Mouse (Mus musculus): ENCODE measurements around the gene Robo1. TPM values are rescaled to one million over a fixed set of nuclear protein-coding genes. Genes with fewer than 3 reads are reported as not detected.

The Robo1 gene
- polyA plus RNA-seq, 1 experiment from 2014 or later = 18.2 TPM

GRCm38 (mm10) chr16:72830394-72831056 lies 522.4 kb downstream of the Robo1 start:
- no peak overlapping the region for H3K4me2 ChIP-seq (replicated peaks)
- no peak overlapping the region for H3K9ac ChIP-seq
- no peak overlapping the region for H3K4me3 ChIP-seq (replicated peaks)
- no peaks in the 10 kb centered on the region for H3K27me3 ChIP-seq (replicated peaks)
- no peak overlapping the region for H3K27ac ChIP-seq
- no peaks in the 10 kb centered on the region for H3K4me1 ChIP-seq (replicated peaks)
- no peaks in the 10 kb centered on the region for H3K36me3 ChIP-seq
- H3K9me3 ChIP-seq = no peaks in the 10 kb centered on the region
- ATAC-seq = peak; percentile 79
- 23% methylated on average over 5 of the region's 5 CpGs for WGBS

- H3K9ac ChIP-seq = no peak overlapping the region
- no peak overlapping the region for H3K27ac ChIP-seq
- H3K4me2 ChIP-seq (replicated peaks) = no peak overlapping the region
- WGBS = 94% methylated on average over 2 of the region's 2 CpGs
- no peak overlapping the region for H3K4me3 ChIP-seq (replicated peaks)
- no peaks in the 10 kb centered on the region for H3K9me3 ChIP-seq
- H3K36me3 ChIP-seq = no peaks in the 10 kb centered on the region
- ATAC-seq = no peak
- H3K4me1 ChIP-seq (replicated peaks) = no peaks in the 10 kb centered on the region
- H3K27me3 ChIP-seq (replicated peaks) = no peaks in the 10 kb centered on the region
These were observed 526.2 kb downstream of the Robo1 start for GRCm38 (mm10) chr16:72834266-72834665.

GRCm38 (mm10) chr16:72839031-72839430 lies 530.9 kb downstream of the Robo1 start:
- H3K27me3 ChIP-seq (replicated peaks) = no peaks in the 10 kb centered on the region
- no peak for ATAC-seq
- H3K36me3 ChIP-seq = no peaks in the 10 kb centered on the region
- no peaks in the 10 kb centered on the region for H3K9me3 ChIP-seq
- H3K4me1 ChIP-seq (replicated peaks) = no peaks in the 10 kb centered on the region
- H3K4me2 ChIP-seq (replicated peaks) = no peak overlapping the region
- no peak overlapping the region for H3K27ac ChIP-seq
- 88% methylated on average over 1 of the region's 1 CpGs for WGBS
- no peak overlapping the region for H3K4me3 ChIP-seq (replicated peaks)
- no peak overlapping the region for H3K9ac ChIP-seq

GRCm38 (mm10) chr16:72841066-72841465 lies 533.0 kb downstream of the Robo1 start:
- H3K4me1 ChIP-seq (replicated peaks) = no peaks in the 10 kb centered on the region
- no peak overlapping the region for H3K9ac ChIP-seq
- no peak overlapping the region for H3K4me3 ChIP-seq (replicated peaks)
- H3K36me3 ChIP-seq = no peaks in the 10 kb centered on the region
- no peaks in the 10 kb centered on the region for H3K27me3 ChIP-seq (replicated peaks)
- no peaks in the 10 kb centered on the region for H3K9me3 ChIP-seq
- 78% methylated on average over 9 of the region's 9 CpGs for WGBS
- no peak overlapping the region for H3K27ac ChIP-seq
- H3K4me2 ChIP-seq (replicated peaks) = no peak overlapping the region
- no peak for ATAC-seq

- Histone ChIP-seq H3K9me3 (no peaks in the 10 kb centered on the region), H3K27me3 (replicated peaks) (no peaks in the 10 kb centered on the region), H3K36me3 (no peaks in the 10 kb centered on the region), H3K4me1 (replicated peaks) (no peaks in the 10 kb centered on the region), H3K9ac (no peak overlapping the region), H3K4me3 (replicated peaks) (no peak overlapping the region), H3K27ac (no peak overlapping the region), H3K4me2 (replicated peaks) (no peak overlapping the region)
- no peak for ATAC-seq
- 79% methylated on average over 9 of the region's 9 CpGs for WGBS
These were observed 546.0 kb downstream of the Robo1 start for GRCm38 (mm10) chr16:72854101-72854500.

GRCm38 (mm10) chr16:72854809-72855503 lies 546.9 kb downstream of the Robo1 start:
- no peaks in the 10 kb centered on the region for H3K4me1 ChIP-seq (replicated peaks)
- H3K9me3 ChIP-seq = no peaks in the 10 kb centered on the region
- no peak overlapping the region for H3K4me2 ChIP-seq (replicated peaks)
- H3K36me3 ChIP-seq = no peaks in the 10 kb centered on the region
- H3K9ac ChIP-seq = no peak overlapping the region
- H3K4me3 ChIP-seq (replicated peaks) = no peak overlapping the region
- no peak for ATAC-seq
- WGBS = 82% methylated on average over 5 of the region's 5 CpGs
- no peak overlapping the region for H3K27ac ChIP-seq
- H3K27me3 ChIP-seq (replicated peaks) = no peaks in the 10 kb centered on the region

- Histone ChIP-seq H3K27ac (no peak overlapping the region), H3K27me3 (replicated peaks) (no peaks in the 10 kb centered on the region), H3K4me1 (replicated peaks) (no peaks in the 10 kb centered on the region), H3K9me3 (no peaks in the 10 kb centered on the region), H3K9ac (no peak overlapping the region), H3K4me3 (replicated peaks) (no peak overlapping the region), H3K4me2 (replicated peaks) (no peak overlapping the region), H3K36me3 (no peaks in the 10 kb centered on the region)
- ATAC-seq = no peak
- WGBS = 59% methylated on average over 7 of the region's 7 CpGs
These were observed 553.7 kb downstream of the Robo1 start for GRCm38 (mm10) chr16:72861707-72862277.

GRCm38 (mm10) chr16:72866011-72866410 lies 557.9 kb downstream of the Robo1 start:
- no peak for ATAC-seq
- no peaks in the 10 kb centered on the region for H3K9me3 ChIP-seq
- no peak overlapping the region for H3K27ac ChIP-seq
- H3K4me3 ChIP-seq (replicated peaks) = no peak overlapping the region
- no peaks in the 10 kb centered on the region for H3K36me3 ChIP-seq
- WGBS = 72% methylated on average over 4 of the region's 4 CpGs
- no peaks in the 10 kb centered on the region for H3K4me1 ChIP-seq (replicated peaks)
- H3K9ac ChIP-seq = no peak overlapping the region
- H3K27me3 ChIP-seq (replicated peaks) = no peaks in the 10 kb centered on the region
- H3K4me2 ChIP-seq (replicated peaks) = no peak overlapping the region

GRCm38 (mm10) chr16:72874934-72875732 lies 567.0 kb downstream of the Robo1 start:
- no peak overlapping the region for H3K9ac ChIP-seq
- no peak overlapping the region for H3K4me2 ChIP-seq (replicated peaks)
- H3K27me3 ChIP-seq (replicated peaks) = no peaks in the 10 kb centered on the region
- H3K9me3 ChIP-seq = no peaks in the 10 kb centered on the region
- ATAC-seq = no peak
- H3K4me1 ChIP-seq (replicated peaks) = no peaks in the 10 kb centered on the region
- 82% methylated on average over 8 of the region's 8 CpGs for WGBS
- no peak overlapping the region for H3K4me3 ChIP-seq (replicated peaks)
- H3K27ac ChIP-seq = no peak overlapping the region
- H3K36me3 ChIP-seq = no peaks in the 10 kb centered on the region

- no peak for ATAC-seq
- Histone ChIP-seq H3K27ac (no peak overlapping the region), H3K4me2 (replicated peaks) (no peak overlapping the region), H3K27me3 (replicated peaks) (no peaks in the 10 kb centered on the region), H3K9me3 (no peaks in the 10 kb centered on the region), H3K9ac (no peak overlapping the region), H3K4me3 (replicated peaks) (no peak overlapping the region), H3K36me3 (no peaks in the 10 kb centered on the region), H3K4me1 (replicated peaks) (no peaks in the 10 kb centered on the region)
- WGBS = 55% methylated on average over 7 of the region's 7 CpGs
These were observed 580.0 kb downstream of the Robo1 start for GRCm38 (mm10) chr16:72888108-72888507.

GRCm38 (mm10) chr16:72889401-72889800 lies 581.3 kb downstream of the Robo1 start:
- Histone ChIP-seq H3K4me1 (replicated peaks) (no peaks in the 10 kb centered on the region), H3K9ac (no peak overlapping the region), H3K9me3 (no peaks in the 10 kb centered on the region), H3K4me2 (replicated peaks) (no peak overlapping the region), H3K27me3 (replicated peaks) (no peaks in the 10 kb centered on the region), H3K36me3 (no peaks in the 10 kb centered on the region), H3K27ac (no peak overlapping the region), H3K4me3 (replicated peaks) (no peak overlapping the region)
- WGBS = 84% methylated on average over 9 of the region's 9 CpGs
- ATAC-seq = no peak

GRCm38 (mm10) chr16:72897125-72897524 lies 589.0 kb downstream of the Robo1 start:
- Histone ChIP-seq H3K4me3 (replicated peaks) (no peak overlapping the region), H3K4me1 (replicated peaks) (no peaks in the 10 kb centered on the region), H3K9me3 (no peaks in the 10 kb centered on the region), H3K36me3 (no peaks in the 10 kb centered on the region), H3K27me3 (replicated peaks) (no peaks in the 10 kb centered on the region), H3K9ac (no peak overlapping the region), H3K27ac (no peak overlapping the region), H3K4me2 (replicated peaks) (no peak overlapping the region)
- no peak for ATAC-seq
- 86% methylated on average over 11 of the region's 11 CpGs for WGBS
